Mouse (Mus musculus) E14TG2a.4 (cell line): ENCODE measurements at regions not wholly inside any gene's neighbourhood (a gene's known extent, or its start where the extent isn't known, plus 50 kb on each side); places are given as distances from the start of the nearest gene placed in this dataset.

Experiments used
- CTCF ChIP-seq: conservative IDR thresholded peaks from 2 replicates; pipeline ENCODE4 v1.5.1; 2014; ENCODE audit warnings: low read length
- NANOG ChIP-seq: IDR thresholded peaks from 2 replicates; pipeline ENCODE4 v1.6.1; 2014; ENCODE audit warnings: borderline replicate concordance, low read length, mixed read lengths

DNA sequence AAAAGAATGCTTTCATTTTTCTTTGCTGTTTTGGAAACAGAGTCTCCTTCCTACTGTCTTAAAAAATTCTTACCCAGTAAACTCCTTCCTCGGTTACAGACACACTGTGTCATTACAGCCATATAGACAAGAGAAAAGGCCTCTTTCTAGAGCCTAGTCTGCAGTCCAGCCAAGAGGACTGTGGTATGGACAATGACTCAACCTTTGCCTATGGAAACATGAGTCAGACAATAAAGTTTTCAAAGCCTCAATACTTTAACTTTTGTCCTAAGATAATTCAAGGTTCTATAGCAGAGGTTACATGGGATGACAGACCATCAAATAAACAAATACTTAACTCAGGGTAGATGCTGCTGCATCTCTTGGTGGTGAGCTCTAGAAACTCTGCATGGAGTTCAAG, 339.4 kb upstream of the Sox9 start:
- TF ChIP-seq CTCF (no peak), NANOG (no peak)
